Comparison of ENCODE assay signal across 13 mouse cellular contexts in the genomic region with DNA sequence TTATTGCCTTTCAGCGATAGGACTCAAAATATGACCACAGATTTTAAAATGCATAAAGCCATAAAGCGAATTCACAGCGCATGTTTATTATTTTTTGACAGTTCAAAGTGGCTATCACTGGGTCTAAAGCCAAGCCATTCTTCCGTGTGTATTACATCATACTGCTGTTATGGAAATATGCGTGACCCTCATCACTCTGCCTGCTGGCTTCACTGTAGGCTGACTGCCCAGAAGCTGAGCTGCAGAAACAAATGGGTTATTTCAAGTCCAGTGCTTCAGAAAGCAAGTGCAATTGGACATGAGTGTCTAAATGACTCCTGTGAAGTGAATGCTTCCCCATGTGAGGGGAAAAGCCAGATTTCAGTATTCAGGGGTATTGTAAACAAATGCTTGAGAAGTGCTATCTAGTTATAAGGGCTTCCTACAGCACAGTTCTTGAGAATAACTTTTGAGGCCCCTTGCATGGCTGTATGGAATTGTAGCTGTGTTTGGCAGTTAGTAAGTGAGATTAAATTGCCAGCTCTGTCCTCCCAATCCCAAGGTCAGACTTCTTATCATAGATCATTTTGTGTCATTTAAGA. TPM values are rescaled to one million over a fixed set of nuclear protein-coding genes. Genes with fewer than 3 reads are reported as not detected.
DNase-seq lines count a peak whose midpoint lies in the region.
"Had no signal": no experiment of that assay in that cellular context is flagged by ENCODE, and none has a peak within 500 bp of the region (broad histone marks: within the 10 kb centered on the region; RNA-seq: fewer than 3 reads in every experiment).

No protein-coding gene starts in this region.

- DNase-seq in heart, postnatal 10 days: peak; percentile 19 to 24
- DNase-seq in heart, postnatal 36 days: no peak
- DNase-seq in kidney, postnatal 4 days: peak; percentile 6 to 17
- no peak for DNase-seq in kidney, postnatal 25 days
- DNase-seq in adipocyte (ENCODE audit: low spot score): peak; percentile 11
- DNase-seq in lung, postnatal 36 days: peak; percentile 14
- no peak for DNase-seq in ovary, postnatal 10 days (ENCODE audit: low spot score)
- DNase-seq: layer of hippocampus, adult 9-11 months; thymus, adult 18-20 months had no signal

- intact Hi-C loops in heart, postnatal 10 days (cut with DNase I): no loop called here
- intact Hi-C loops in heart, postnatal 36 days (cut with DNase I): no loop called here

RNA-seq across cellular contexts. Expression of a gene that starts 18.8 kb away (rescaled TPM):
- not detected for total RNA-seq in heart, postnatal 10 days (2021)
- total RNA-seq in heart, postnatal 36 days (2021): not detected
- total RNA-seq: adrenal gland, adult 18-20 months; gastrocnemius, adult 18-20 months; left cerebral cortex, adult 8-10 months; megakaryocyte, adult 5-6 weeks had no signal

Comparison
In these comparisons a context has a peak if more than half of its experiments do, and no peak if none do; other contexts are left out.
1. DNase-seq: peak in heart, postnatal 10 days (2 of 2), kidney, postnatal 4 days (2 of 2), adipocyte (single experiment) and lung, postnatal 36 days (single experiment); none in heart, postnatal 36 days (0 of 2), kidney, postnatal 25 days (0 of 2) and ovary, postnatal 10 days (single experiment).